Mouse (Mus musculus) ES-Bruce4 (cell line): ENCODE results near the gene Insc.

ENCODE experiments used
- CTCF ChIP-seq: IDR thresholded peaks from one replicate; pipeline ENCODE4 v1.8.1; 2011; ENCODE audit warnings: low read depth, low read length
- EP300 ChIP-seq: IDR thresholded peaks from 2 replicates; pipeline ENCODE4 v1.6.1; 2011; ENCODE audit warnings: low read depth, low read length; ENCODE audit not compliant: insufficient read depth
- POLR2A ChIP-seq: IDR thresholded peaks from one replicate; pipeline ENCODE4 v1.8.1; 2011; ENCODE audit warnings: low read length; ENCODE audit not compliant: insufficient read depth

DNA sequence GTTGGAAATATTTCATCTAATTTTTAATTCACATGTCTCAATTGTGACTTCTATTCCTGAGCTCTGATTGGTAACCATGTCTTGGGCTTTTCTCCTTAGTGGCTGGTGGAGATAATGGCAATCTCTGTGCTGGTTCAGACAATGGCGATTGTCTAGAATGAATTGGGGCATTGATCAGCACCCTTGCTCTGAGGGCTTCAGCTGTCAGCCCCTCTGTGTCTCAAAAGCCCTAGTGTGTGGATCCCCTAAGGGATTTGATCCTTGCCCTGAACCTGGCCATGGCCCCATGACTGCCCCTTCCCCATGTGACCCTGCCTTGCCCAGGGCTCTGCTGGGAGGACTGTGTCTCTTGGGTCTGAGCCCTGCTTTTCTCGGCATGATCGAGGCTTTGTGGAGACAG lies 4.1 kb downstream of the Insc start:
- TF ChIP-seq POLR2A, result no peak
- TF ChIP-seq CTCF, result no peak
- TF ChIP-seq EP300, result no peak
